Mouse (Mus musculus) heart, postnatal 0 days (tissue): Measurements from ENCODE around the gene Cptp.

Experiments
- CTCF ChIP-seq: IDR thresholded peaks from 2 replicates; pipeline ENCODE4 v1.5.1; 2016; ENCODE audit warnings: antibody characterized with exemption, control low read depth, low read depth
- EP300 ChIP-seq: IDR thresholded peaks from 2 replicates; pipeline ENCODE4 v1.6.1; 2016; ENCODE audit warnings: antibody characterized with exemption, low read depth

GRCm38 (mm10) chr4:155888181-155888580 is 18.9 kb upstream of the Cptp start:
- TF ChIP-seq CTCF (no peak), EP300 (no peak)
